Mouse (Mus musculus): ENCODE results near the gene Gart. TPM values are rescaled to one million over a fixed set of nuclear protein-coding genes. Genes with fewer than 3 reads are reported as not detected.

The Gart gene
- polyA plus RNA-seq, 1 experiment: 26.4 TPM

GRCm38 (mm10) chr16:91614552-91614951, 32.2 kb downstream of the Gart start:
- no peak for DNase-seq (ENCODE audit: low read depth in 1 of 2, low spot score in 2 of 2)
- Histone ChIP-seq H3K27ac (ENCODE audit: insufficient read depth, low read length) (no peak overlapping the region), H3K36me3 (ENCODE audit: control insufficient read depth, insufficient read depth, low read length) (no peaks in the 10 kb centered on the region), H3K27me3 (ENCODE audit: control insufficient read depth, insufficient read depth, low read length) (no peaks in the 10 kb centered on the region), H3K4me1 (ENCODE audit: control insufficient read depth, insufficient read depth, insufficient read length) (peaks cover 3% of the 10 kb centered on the region; the same call in 1 of the 2 replicates), H3K4me3 (ENCODE audit: extremely low read depth, insufficient read depth, insufficient read length) (no peak overlapping the region)
- no peak for TF ChIP-seq POLR2A (IDR thresholded peaks at IDR 0.05; ENCODE audit: low read depth, low read length)
- no peak for TF ChIP-seq CTCF (IDR thresholded peaks at IDR 0.05; ENCODE audit: extremely low read depth, insufficient read depth, insufficient read length, insufficient replicate concordance)
- 79% methylated on average over 6 of the region's 6 CpGs for WGBS

- Histone ChIP-seq H3K27me3 (ENCODE audit: control insufficient read depth, insufficient read depth, low read length) (no peaks in the 10 kb centered on the region), H3K4me3 (ENCODE audit: extremely low read depth, insufficient read depth, insufficient read length) (no peak overlapping the region), H3K27ac (ENCODE audit: insufficient read depth, low read length) (no peak overlapping the region), H3K4me1 (ENCODE audit: control insufficient read depth, insufficient read depth, insufficient read length) (no peaks in the 10 kb centered on the region), H3K36me3 (ENCODE audit: control insufficient read depth, insufficient read depth, low read length) (no peaks in the 10 kb centered on the region)
- DNase-seq (ENCODE audit: low read depth in 1 of 2, low spot score in 2 of 2): no peak
- TF ChIP-seq CTCF (IDR thresholded peaks at IDR 0.05; ENCODE audit: extremely low read depth, insufficient read depth, insufficient read length, insufficient replicate concordance) (no peak), POLR2A (IDR thresholded peaks at IDR 0.05; ENCODE audit: low read depth, low read length) (no peak)
- WGBS: 82% methylated on average over 5 of the region's 5 CpGs
Measured at GRCm38 (mm10) chr16:91612525-91612924, 34.2 kb downstream of the Gart start.

- Histone ChIP-seq H3K27me3 (ENCODE audit: control insufficient read depth, insufficient read depth, low read length) (no peaks in the 10 kb centered on the region), H3K4me1 (ENCODE audit: control insufficient read depth, insufficient read depth, insufficient read length) (no peaks in the 10 kb centered on the region), H3K4me3 (ENCODE audit: extremely low read depth, insufficient read depth, insufficient read length) (no peak overlapping the region), H3K27ac (ENCODE audit: insufficient read depth, low read length) (no peak overlapping the region), H3K36me3 (ENCODE audit: control insufficient read depth, insufficient read depth, low read length) (no peaks in the 10 kb centered on the region)
- no peak for TF ChIP-seq CTCF (IDR thresholded peaks at IDR 0.05; ENCODE audit: extremely low read depth, insufficient read depth, insufficient read length, insufficient replicate concordance)
- no peak for TF ChIP-seq POLR2A (IDR thresholded peaks at IDR 0.05; ENCODE audit: low read depth, low read length)
- DNase-seq (ENCODE audit: low read depth in 1 of 2, low spot score in 2 of 2): no peak
- 56% methylated on average over 11 of the region's 11 CpGs for whole genome bisulfite sequencing
Measured at GRCm38 (mm10) chr16:91611248-91611647, 35.5 kb downstream of the Gart start.

DNA sequence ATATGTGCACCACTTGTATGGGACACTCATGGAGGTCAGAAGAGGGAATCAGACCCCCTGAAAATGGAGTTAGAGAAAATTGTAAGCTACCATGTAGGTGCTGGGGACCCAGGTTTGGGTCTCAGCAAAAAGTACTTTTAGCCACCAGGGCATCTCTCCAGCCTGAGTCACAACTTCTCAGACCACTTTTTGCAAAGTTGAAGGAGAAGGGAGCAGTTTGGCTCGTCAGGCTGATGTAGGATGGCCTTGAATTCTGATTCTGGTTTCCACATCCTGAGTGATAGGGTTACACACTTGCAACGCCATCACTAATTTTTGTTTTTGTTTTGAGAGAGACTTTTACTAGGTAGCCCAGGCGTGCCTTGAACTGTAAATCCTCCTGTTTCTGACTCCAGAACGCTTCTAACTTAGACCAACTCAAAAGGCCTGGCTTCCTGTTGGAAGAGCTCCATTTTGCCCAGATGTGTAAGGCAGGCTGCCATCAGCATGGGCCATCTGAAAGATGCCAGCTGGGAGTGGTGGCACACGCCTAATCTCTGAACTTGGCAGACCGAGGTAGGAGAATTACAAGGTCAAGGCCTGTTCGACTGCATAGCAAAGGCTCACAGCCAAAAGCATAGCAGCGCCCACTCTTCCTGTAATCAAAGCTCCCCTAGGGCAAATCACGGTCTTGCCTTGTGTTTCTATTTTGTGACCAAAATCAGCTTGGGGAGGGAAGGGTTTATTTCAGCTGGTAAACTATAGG, 37.1 kb downstream of the Gart start:
- no peaks in the 10 kb centered on the region for H3K36me3 ChIP-seq (ENCODE audit: control insufficient read depth, insufficient read depth, low read length)
- 72% methylated on average over 9 of the region's 9 CpGs for WGBS
- no peak for DNase-seq (ENCODE audit: low read depth in 1 of 2, low spot score in 2 of 2)
- no peaks in the 10 kb centered on the region for H3K4me1 ChIP-seq (ENCODE audit: control insufficient read depth, insufficient read depth, insufficient read length)
- H3K27ac ChIP-seq (ENCODE audit: insufficient read depth, low read length): no peak overlapping the region
- TF ChIP-seq POLR2A (IDR thresholded peaks at IDR 0.05; ENCODE audit: low read depth, low read length): no peak
- TF ChIP-seq CTCF (IDR thresholded peaks at IDR 0.05; ENCODE audit: extremely low read depth, insufficient read depth, insufficient read length, insufficient replicate concordance): no peak
- no peak overlapping the region for H3K4me3 ChIP-seq (ENCODE audit: extremely low read depth, insufficient read depth, insufficient read length)
- no peaks in the 10 kb centered on the region for H3K27me3 ChIP-seq (ENCODE audit: control insufficient read depth, insufficient read depth, low read length)

GRCm38 (mm10) chr16:91606958-91607357, 39.8 kb downstream of the Gart start:
- Histone ChIP-seq H3K27ac (ENCODE audit: insufficient read depth, low read length) (no peak overlapping the region), H3K36me3 (ENCODE audit: control insufficient read depth, insufficient read depth, low read length) (no peaks in the 10 kb centered on the region), H3K27me3 (ENCODE audit: control insufficient read depth, insufficient read depth, low read length) (no peaks in the 10 kb centered on the region), H3K4me1 (ENCODE audit: control insufficient read depth, insufficient read depth, insufficient read length) (no peaks in the 10 kb centered on the region; the same call in 1 of the 2 replicates), H3K4me3 (ENCODE audit: extremely low read depth, insufficient read depth, insufficient read length) (no peak overlapping the region)
- WGBS: 59% methylated on average over 8 of the region's 8 CpGs
- TF ChIP-seq CTCF (IDR thresholded peaks at IDR 0.05; ENCODE audit: extremely low read depth, insufficient read depth, insufficient read length, insufficient replicate concordance) (no peak), POLR2A (IDR thresholded peaks at IDR 0.05; ENCODE audit: low read depth, low read length) (no peak)
- no peak for DNase-seq (ENCODE audit: low read depth in 1 of 2, low spot score in 2 of 2)

DNA sequence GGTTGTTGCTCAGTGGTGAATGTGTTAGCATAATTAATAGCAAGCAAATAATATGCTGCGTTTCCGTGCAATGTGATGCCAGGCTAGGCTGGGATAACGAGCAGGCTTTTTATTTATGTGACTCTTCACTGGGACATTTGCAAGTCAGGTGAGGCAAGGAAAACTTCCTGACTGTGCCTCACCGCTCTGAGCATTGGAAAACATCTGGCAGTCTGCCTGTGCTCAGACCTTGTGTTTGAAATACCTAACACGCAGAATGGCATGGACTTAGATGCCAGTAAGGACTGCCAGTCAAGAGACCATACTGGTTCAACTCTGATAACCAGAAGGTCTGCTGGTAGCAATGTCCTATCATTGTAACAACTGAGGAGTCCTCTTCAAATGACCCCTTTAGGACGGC, 41.6 kb downstream of the Gart start:
- Histone ChIP-seq H3K36me3 (ENCODE audit: control insufficient read depth, insufficient read depth, low read length) (no peaks in the 10 kb centered on the region), H3K27me3 (ENCODE audit: control insufficient read depth, insufficient read depth, low read length) (no peaks in the 10 kb centered on the region), H3K27ac (ENCODE audit: insufficient read depth, low read length) (no peak overlapping the region), H3K4me1 (ENCODE audit: control insufficient read depth, insufficient read depth, insufficient read length) (peaks cover 4% of the 10 kb centered on the region; the same call in 1 of the 2 replicates), H3K4me3 (ENCODE audit: extremely low read depth, insufficient read depth, insufficient read length) (no peak overlapping the region)
- no peak for DNase-seq (ENCODE audit: low read depth in 1 of 2, low spot score in 2 of 2)
- WGBS: 89% methylated on average over 6 of the region's 6 CpGs
- TF ChIP-seq POLR2A (IDR thresholded peaks at IDR 0.05; ENCODE audit: low read depth, low read length): no peak
- TF ChIP-seq CTCF (IDR thresholded peaks at IDR 0.05; ENCODE audit: extremely low read depth, insufficient read depth, insufficient read length, insufficient replicate concordance): no peak

- 35% methylated on average over 9 of the region's 9 CpGs for WGBS
- H3K27ac ChIP-seq (ENCODE audit: insufficient read depth, low read length): peak overlapping the region; percentile 34; the same call in 1 of the 2 replicates
- DNase-seq (ENCODE audit: low read depth in 1 of 2, low spot score in 2 of 2): no peak
Measured at GRCm38 (mm10) chr16:91601693-91602092, 45.1 kb downstream of the Gart start.

More at GRCm38 (mm10) chr16:91601693-91602092, 45.1 kb downstream of the Gart start:
- H3K36me3 ChIP-seq (ENCODE audit: control insufficient read depth, insufficient read depth, low read length): no peaks in the 10 kb centered on the region
- H3K4me3 ChIP-seq (ENCODE audit: extremely low read depth, insufficient read depth, insufficient read length): no peak overlapping the region
- TF ChIP-seq CTCF (IDR thresholded peaks at IDR 0.05; ENCODE audit: extremely low read depth, insufficient read depth, insufficient read length, insufficient replicate concordance): no peak
- no peak for TF ChIP-seq POLR2A (IDR thresholded peaks at IDR 0.05; ENCODE audit: low read depth, low read length)
- H3K4me1 ChIP-seq (ENCODE audit: control insufficient read depth, insufficient read depth, insufficient read length): peaks cover 4% of the 10 kb centered on the region; the same call in 1 of the 2 replicates
- H3K27me3 ChIP-seq (ENCODE audit: control insufficient read depth, insufficient read depth, low read length): no peaks in the 10 kb centered on the region
